Mouse (Mus musculus) embryonic facial prominence, embryonic 11.5 days (tissue): ENCODE measurements around the gene Tmem259. TPM values are rescaled to one million over a fixed set of nuclear protein-coding genes. Genes with fewer than 3 reads are reported as not detected.
A peak's percentile ranks its signal among the peaks of the same experiment; 100 is the strongest.

ENCODE experiments used
- ATAC-seq: fragments of 200-750 bp; cut with Nextera tagmentation; replicated peaks from 2 replicates; pipeline ENCODE4 v1.8.0; 2017; ENCODE audit warnings: low read depth; ENCODE audit not compliant: insufficient number of reproducible peaks, low FRiP score, low TSS enrichment
- DNase-seq: peaks from one replicate; pipeline ENCODE4 v3.0.0-alpha.2; 2015; ENCODE audit warnings: low spot score
- H3K27ac ChIP-seq: fragments of 300-500 bp; sonication (generic); replicated peaks from 2 replicates; pipeline ENCODE4 v1.5.1; 2014; ENCODE audit warnings: mild to moderate bottlenecking, low read depth, low read length, control low read depth
- H3K27me3 ChIP-seq: fragments of 300-500 bp; sonication (generic); 2 replicates; pipeline ENCODE4 v1.6.1; 2014; ENCODE audit warnings: mild to moderate bottlenecking, low read length, moderate library complexity, mixed read lengths; ENCODE audit not compliant: control insufficient read depth, insufficient read depth
- H3K36me3 ChIP-seq: fragments of 300-500 bp; sonication (generic); replicated peaks from 2 replicates; pipeline ENCODE4 v1.6.1; 2014; ENCODE audit warnings: low read depth, mild to moderate bottlenecking, low read length, moderate library complexity, mixed read lengths; ENCODE audit not compliant: control insufficient read depth, insufficient read depth
- H3K4me1 ChIP-seq: fragments of 300-500 bp; sonication (generic); 2 replicates; pipeline ENCODE4 v1.6.1; 2014; ENCODE audit warnings: low read length, mixed read lengths; ENCODE audit not compliant: control insufficient read depth, insufficient read depth
- H3K4me2 ChIP-seq: fragments of 300-500 bp; sonication (generic); 2 replicates; pipeline ENCODE4 v1.6.1; 2014; ENCODE audit warnings: low read depth, mild to moderate bottlenecking, control low read depth, low read length, moderate library complexity
- H3K4me3 ChIP-seq: fragments of 300-500 bp; sonication (generic); 2 replicates; pipeline ENCODE4 v1.5.1; 2014; ENCODE audit warnings: low read depth, low read length, control low read depth
- H3K9ac ChIP-seq: fragments of 300-500 bp; sonication (generic); replicated peaks from 2 replicates; pipeline ENCODE4 v1.6.1; 2014; ENCODE audit warnings: mild to moderate bottlenecking, control low read depth, low read length
- H3K9me3 ChIP-seq: fragments of 300-500 bp; sonication (generic); replicated peaks from 2 replicates; pipeline ENCODE4 v1.6.1; 2016; ENCODE audit warnings: mild to moderate bottlenecking, low read length, inconsistent platforms, mixed read lengths; ENCODE audit not compliant: control insufficient read depth
- WGBS: fragments of 180-500 bp; shearing (Covaris S2); extraction: QIAGEN DNeasy Blood & Tissue Kit; methylation state at CpG from one replicate; pipeline ENCODE4 v1.1.7; 2014; 5-methylcytosine and 5-hydroxymethylcytosine counted together
- polyA plus RNA-seq: library from polyadenylated mRNA; unstranded; fragments of >200 nt; fragmentation: Nextera tagmentation; extraction: Ambion mirVana; gene quantifications from 2 replicates; pipeline ENCODE4 v1.2.1, GENCODE M21; 2014

Tmem259 gene
- 13.4 and 13.7 TPM in 2 replicates for polyA plus RNA-seq

DNA sequence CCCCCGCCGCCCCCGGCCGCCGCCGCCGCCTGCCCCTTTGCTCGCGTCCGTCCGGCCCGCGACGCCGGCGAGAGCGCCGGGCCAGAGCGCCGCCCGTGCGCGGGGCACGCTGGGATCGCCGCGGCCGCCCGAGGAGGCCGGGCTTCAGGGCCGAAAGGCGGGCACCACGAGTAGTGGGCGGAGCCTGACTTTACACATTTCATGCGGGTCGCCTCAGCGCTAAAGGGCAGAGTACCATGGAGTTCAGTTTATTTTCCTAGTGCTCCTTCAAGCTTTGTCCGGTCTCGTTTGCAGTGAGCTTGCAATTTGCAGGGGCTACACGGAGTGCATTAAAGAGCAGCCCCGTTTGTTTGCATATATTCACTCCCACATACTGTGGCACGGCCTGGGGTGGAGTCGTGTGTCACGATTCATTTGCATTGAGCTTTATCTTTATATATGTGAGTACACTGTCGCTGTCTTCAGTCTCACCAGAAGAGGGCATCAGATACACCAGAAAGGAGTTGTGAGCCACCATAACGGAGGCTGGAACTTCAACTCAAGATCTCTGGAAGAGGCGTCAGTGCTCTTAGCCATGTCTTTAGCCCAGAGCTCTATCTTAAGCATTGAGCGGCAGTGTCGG is at the start of gene Tmem259:
Gene Tmem259 (minus strand): TSS at position 136 of the 622 bp plus-strand sequence.
- H3K27me3 ChIP-seq, result no peaks in the 10 kb centered on the region
- H3K9me3 ChIP-seq, result no peaks in the 10 kb centered on the region
- H3K4me2 ChIP-seq, result peak within 1 kb of the TSS; percentile 88
- 0% methylated on average over 37 of the region's 49 CpGs for WGBS
- H3K4me1 ChIP-seq, result peaks cover 3% of the 10 kb centered on the region
- peak; percentile 73 for ATAC-seq
- peak within 1 kb of the TSS; percentile 81 for H3K9ac ChIP-seq
- peak; percentile 93 for DNase-seq
- H3K36me3 ChIP-seq, result peaks cover 2% of the 10 kb centered on the region
- H3K27ac ChIP-seq, result peak within 1 kb of the TSS; percentile 84
- peak within 1 kb of the TSS; percentile 79 for H3K4me3 ChIP-seq

DNA sequence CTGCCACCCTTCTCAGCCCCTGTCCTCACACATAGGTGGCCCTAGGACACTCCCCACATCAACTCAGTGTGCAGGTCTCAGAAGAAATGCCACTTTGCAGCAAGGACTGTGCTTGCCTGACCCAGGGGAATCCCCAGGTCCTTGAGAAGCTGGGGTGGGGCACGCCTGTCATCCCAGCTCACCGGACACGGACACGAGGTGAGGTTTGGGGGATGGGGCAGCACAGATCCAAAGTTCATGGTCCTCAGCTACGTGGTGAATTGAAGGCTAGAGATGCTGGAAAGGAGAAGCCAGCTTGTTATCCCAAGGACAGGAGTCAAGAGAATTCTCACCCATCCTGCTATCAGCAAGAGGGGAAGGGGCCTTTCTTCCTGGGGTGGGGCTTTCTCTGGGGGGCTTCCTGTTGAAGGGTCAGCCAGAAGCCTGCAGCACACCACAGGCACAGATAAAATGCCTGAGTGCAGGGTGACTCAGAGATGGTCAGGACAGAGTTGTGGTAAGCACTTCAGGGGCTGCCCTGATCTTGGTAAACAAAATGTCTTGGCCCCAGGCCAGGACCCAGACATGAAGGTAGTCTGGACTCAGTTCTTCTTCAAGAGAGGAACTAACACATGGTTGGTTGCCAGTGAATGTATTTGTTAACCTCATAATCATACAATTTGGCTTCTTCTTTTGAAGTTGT is 48.8 kb upstream of the Tmem259 start:
- 68% methylated on average over 5 of the region's 5 CpGs for WGBS
- H3K9ac ChIP-seq, result no peak overlapping the region
- H3K4me2 ChIP-seq, result no peak overlapping the region
- 0 out of 2 replicates have a peak overlapping the region, but pooled peaks have one; percentile 13 for H3K27ac ChIP-seq
- no peak for DNase-seq
- no peak for ATAC-seq
- H3K9me3 ChIP-seq, result no peaks in the 10 kb centered on the region
- no peaks in the 10 kb centered on the region for H3K27me3 ChIP-seq
- H3K4me3 ChIP-seq, result no peak overlapping the region
- no peaks in the 10 kb centered on the region for H3K4me1 ChIP-seq
- peaks cover 8% of the 10 kb centered on the region for H3K36me3 ChIP-seq

DNA sequence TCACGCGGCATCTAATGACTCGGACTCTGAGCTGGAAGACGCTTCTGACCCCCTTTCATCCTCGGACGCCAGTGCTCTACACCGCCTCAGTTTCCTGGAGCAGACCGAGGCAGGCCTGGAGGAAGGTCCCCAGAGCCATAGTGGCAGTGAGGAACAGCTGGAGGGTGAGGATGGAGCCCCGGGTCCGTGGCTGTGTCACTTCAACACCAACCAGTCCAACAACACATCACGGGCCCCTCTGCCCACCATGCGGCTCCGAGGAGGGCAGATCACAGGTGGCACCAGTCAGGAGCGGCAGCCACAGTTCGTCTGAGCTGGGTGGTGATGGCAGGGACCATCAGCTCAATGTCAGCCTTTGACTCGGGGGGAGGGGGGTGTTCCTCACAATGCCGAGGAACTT is 46.6 kb upstream of the Tmem259 start:
- H3K9ac ChIP-seq, result no peak overlapping the region
- H3K4me2 ChIP-seq, result no peak overlapping the region
- H3K4me1 ChIP-seq, result no peaks in the 10 kb centered on the region
- no peak overlapping the region for H3K4me3 ChIP-seq
- no peaks in the 10 kb centered on the region for H3K9me3 ChIP-seq
- DNase-seq, result no peak
- no peaks in the 10 kb centered on the region for H3K27me3 ChIP-seq
- ATAC-seq, result no peak
- WGBS, result 86% methylated on average over 17 of the region's 17 CpGs
- H3K27ac ChIP-seq, result no peak overlapping the region
- H3K36me3 ChIP-seq, result peaks cover 4% of the 10 kb centered on the region

DNA sequence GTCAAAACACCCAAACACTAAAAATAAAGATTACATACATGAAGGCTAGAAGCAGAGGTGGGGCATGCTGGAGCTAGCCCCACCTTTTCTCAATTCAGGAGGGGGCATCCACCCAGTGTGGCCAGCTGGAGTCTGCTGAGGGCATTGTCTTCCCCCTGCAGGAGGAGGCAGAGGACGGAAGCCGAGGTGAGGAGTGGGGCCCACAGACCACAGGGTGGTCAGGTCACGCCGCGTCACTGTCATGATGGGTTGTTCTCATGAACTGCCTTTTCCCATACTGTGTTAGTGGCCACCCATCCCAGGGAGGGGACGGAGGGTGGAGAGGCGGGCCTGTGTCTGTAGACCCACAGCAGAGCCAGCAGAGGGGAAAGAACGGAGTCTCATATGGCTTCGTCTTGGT is 46.1 kb upstream of the Tmem259 start:
- Histone ChIP-seq H3K9me3 (no peaks in the 10 kb centered on the region), H3K27ac (no peak overlapping the region), H3K4me3 (no peak overlapping the region), H3K9ac (no peak overlapping the region), H3K4me1 (no peaks in the 10 kb centered on the region), H3K27me3 (no peaks in the 10 kb centered on the region), H3K4me2 (no peak overlapping the region), H3K36me3 (no peaks in the 10 kb centered on the region)
- ATAC-seq, result no peak
- WGBS, result 90% methylated on average over 8 of the region's 9 CpGs
- DNase-seq, result no peak

DNA sequence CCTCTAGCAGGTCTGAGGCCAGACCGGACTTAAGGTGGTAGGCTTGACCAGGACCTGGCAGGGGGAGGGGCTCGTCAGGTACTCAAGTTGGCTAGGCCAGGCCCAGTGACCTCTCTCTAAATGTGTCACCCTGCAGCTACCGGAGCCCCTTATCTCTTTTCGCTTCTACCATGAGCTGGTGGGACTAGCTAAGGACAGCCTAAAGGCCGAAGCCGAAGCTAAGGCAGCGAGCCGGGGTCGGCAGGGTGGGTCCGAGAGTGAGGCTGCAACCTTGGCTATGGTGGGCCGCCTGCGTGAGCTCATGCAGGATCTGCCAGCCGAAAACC is 44.4 kb upstream of the Tmem259 start:
- Histone ChIP-seq H3K9ac (no peak overlapping the region), H3K27ac (no peak overlapping the region), H3K36me3 (no peaks in the 10 kb centered on the region), H3K4me2 (no peak overlapping the region), H3K4me1 (no peaks in the 10 kb centered on the region), H3K9me3 (no peaks in the 10 kb centered on the region), H3K27me3 (no peaks in the 10 kb centered on the region), H3K4me3 (no peak overlapping the region)
- no peak for DNase-seq
- 94% methylated on average over 13 of the region's 13 CpGs for WGBS
- no peak for ATAC-seq

DNA sequence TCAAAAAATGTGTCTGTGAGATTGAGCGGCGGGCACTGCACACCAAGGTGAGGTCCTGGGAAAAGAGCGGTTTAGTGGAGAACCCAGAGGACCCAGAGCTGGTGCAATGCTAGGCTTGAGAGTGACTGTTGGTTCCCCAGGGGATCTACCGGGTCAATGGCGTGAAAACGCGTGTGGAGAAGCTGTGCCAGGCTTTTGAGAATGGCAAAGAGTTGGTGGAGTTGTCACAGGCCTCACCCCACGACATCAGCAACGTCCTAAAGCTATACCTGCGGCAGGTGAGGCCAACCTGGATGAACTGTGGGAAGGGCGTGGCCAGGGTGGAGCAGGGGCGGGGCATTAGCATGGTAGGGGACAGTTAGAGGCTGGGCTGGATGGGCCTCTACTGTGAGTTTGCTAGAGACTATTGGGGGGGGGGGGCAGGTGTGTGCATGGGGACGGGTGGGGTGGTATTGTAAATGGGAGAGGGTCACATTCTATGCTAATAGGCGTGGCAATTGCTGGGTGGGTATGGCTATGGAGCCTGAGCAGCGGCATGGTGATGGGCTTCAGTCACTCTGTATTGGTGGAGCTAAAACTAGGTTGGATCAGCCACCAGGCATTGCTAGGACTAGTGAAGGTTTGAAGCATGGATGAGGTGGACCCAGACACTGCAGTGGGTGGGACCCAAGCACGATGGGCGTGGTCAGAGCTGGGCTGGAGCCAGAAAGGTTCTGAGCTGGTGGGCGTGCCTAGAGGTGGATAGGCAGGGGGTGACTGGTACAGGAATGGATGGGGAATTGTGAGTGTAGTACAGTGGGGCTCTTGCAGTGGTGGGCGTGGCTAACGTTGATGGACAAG is 43.8 kb upstream of the Tmem259 start:
- DNase-seq, result no peak
- H3K9me3 ChIP-seq, result no peaks in the 10 kb centered on the region
- H3K36me3 ChIP-seq, result no peaks in the 10 kb centered on the region
- no peaks in the 10 kb centered on the region for H3K27me3 ChIP-seq
- H3K4me2 ChIP-seq, result no peak overlapping the region
- no peaks in the 10 kb centered on the region for H3K4me1 ChIP-seq
- WGBS, result 71% methylated on average over 20 of the region's 20 CpGs
- no peak overlapping the region for H3K27ac ChIP-seq
- no peak for ATAC-seq
- no peak overlapping the region for H3K4me3 ChIP-seq
- no peak overlapping the region for H3K9ac ChIP-seq

DNA sequence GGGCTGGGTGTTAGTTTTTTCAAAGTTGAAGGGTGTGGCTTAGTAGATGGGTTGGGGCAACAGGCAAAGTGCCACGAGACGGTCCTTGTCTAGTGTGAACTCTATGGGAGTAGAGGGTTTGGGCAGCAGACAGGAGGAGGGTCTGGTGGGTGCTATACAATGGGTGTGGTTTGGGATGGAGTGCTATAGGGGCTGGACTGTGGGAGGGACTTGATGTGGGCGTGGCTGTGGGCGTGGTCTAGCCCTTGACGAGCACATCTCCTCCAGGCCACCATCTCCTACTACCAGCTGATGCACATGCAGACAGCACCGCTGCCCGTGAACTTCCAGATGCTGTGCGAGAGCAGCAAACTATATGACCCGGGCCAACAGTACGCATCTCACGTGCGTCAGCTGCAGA is 41.8 kb upstream of the Tmem259 start:
- Histone ChIP-seq H3K9ac (no peak overlapping the region), H3K4me2 (no peak overlapping the region), H3K27ac (no peak overlapping the region), H3K36me3 (no peaks in the 10 kb centered on the region), H3K4me1 (no peaks in the 10 kb centered on the region), H3K27me3 (no peaks in the 10 kb centered on the region), H3K4me3 (no peak overlapping the region), H3K9me3 (no peaks in the 10 kb centered on the region)
- peak; percentile 57; the same call in 1 of the 2 replicates for ATAC-seq
- DNase-seq, result no peak
- WGBS, result 60% methylated on average over 12 of the region's 12 CpGs

DNA sequence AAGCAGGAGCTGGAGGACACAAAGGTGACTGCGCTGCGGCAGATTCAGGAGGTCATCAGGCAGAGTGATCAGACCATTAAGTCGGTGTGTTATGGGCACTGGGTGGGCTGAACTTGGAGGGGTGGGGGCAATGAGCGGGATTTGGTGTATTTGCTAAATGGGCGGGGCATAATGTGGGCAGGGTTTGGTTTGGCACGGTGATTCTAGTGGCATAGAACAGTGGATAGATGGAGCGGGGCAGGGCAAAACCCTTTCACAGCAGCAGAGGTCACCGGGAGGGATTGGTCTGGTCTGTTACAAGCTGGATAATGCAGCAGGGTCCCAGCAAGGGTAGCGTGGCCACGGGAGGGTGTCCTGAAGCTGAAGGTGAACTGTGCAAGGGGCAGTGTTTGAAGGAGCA is 41.3 kb upstream of the Tmem259 start:
- Histone ChIP-seq H3K9ac (no peak overlapping the region), H3K4me3 (no peak overlapping the region), H3K36me3 (no peaks in the 10 kb centered on the region), H3K27ac (no peak overlapping the region), H3K4me2 (no peak overlapping the region), H3K4me1 (no peaks in the 10 kb centered on the region; the same call in 1 of the 2 replicates), H3K27me3 (no peaks in the 10 kb centered on the region), H3K9me3 (no peaks in the 10 kb centered on the region)
- ATAC-seq (0 out of 2 replicates have a peak, but pooled peaks have one; percentile 12), DNase-seq (no peak)
- 79% methylated on average over 10 of the region's 10 CpGs for WGBS
